Mouse (Mus musculus): ENCODE measurements around the gene Map2k3. TPM values are rescaled to one million over a fixed set of nuclear protein-coding genes. Genes with fewer than 3 reads are reported as not detected.
A peak's percentile ranks its signal among the peaks of the same experiment; 100 is the strongest.

Gene Map2k3
- polyA plus RNA-seq, 1 experiment from 2014 or later, result 66.4 TPM

DNA sequence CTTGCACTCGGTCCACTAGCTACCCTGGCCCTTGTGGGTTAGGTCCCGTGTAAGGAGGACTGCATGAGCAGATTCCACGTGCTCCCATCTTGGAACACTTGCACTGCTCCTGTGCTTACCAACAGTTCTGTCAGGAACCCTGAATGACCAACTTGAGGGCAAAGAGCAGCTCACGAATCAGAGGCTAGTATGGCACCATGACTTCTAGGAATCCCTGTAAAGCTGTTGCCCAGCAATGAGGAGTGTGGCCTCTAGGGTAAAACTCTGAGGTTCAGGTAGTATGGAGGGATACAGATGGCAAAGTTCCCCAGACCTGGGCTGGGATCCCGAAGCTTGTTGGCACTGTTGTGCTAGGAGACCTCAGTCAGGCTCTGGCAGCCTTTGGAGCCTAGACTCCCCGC is 28.2 kb upstream of the Map2k3 start:
- WGBS, result 87% methylated on average over 6 of the region's 6 CpGs
- no peak overlapping the region for H3K4me3 ChIP-seq (ENCODE audit: low read depth, low read length)
- H3K27ac ChIP-seq (replicated peaks; ENCODE audit: low read depth, low read length), result no peak overlapping the region
- ATAC-seq (ENCODE audit: insufficient number of reproducible peaks, low FRiP score, low TSS enrichment, low read depth) (no peak), DNase-seq (ENCODE audit: low spot score) (no peak)
- no peaks in the 10 kb centered on the region for H3K9me3 ChIP-seq (ENCODE audit: control insufficient read depth, low read length)
- H3K4me2 ChIP-seq (ENCODE audit: low read depth, severe bottlenecking), result no peak overlapping the region
- H3K36me3 ChIP-seq (ENCODE audit: control insufficient read depth, insufficient read depth, low read length), result no peaks in the 10 kb centered on the region; the same call in 1 of the 2 replicates
- H3K9ac ChIP-seq (ENCODE audit: low read length), result no peak overlapping the region
- 0 out of 2 replicates have a peak, but pooled peaks cover 4% of the 10 kb centered on the region for H3K4me1 ChIP-seq (ENCODE audit: control insufficient read depth, insufficient read depth, low read length)
- no peaks in the 10 kb centered on the region for H3K27me3 ChIP-seq (ENCODE audit: control insufficient read depth, insufficient read depth, low read length)

DNA sequence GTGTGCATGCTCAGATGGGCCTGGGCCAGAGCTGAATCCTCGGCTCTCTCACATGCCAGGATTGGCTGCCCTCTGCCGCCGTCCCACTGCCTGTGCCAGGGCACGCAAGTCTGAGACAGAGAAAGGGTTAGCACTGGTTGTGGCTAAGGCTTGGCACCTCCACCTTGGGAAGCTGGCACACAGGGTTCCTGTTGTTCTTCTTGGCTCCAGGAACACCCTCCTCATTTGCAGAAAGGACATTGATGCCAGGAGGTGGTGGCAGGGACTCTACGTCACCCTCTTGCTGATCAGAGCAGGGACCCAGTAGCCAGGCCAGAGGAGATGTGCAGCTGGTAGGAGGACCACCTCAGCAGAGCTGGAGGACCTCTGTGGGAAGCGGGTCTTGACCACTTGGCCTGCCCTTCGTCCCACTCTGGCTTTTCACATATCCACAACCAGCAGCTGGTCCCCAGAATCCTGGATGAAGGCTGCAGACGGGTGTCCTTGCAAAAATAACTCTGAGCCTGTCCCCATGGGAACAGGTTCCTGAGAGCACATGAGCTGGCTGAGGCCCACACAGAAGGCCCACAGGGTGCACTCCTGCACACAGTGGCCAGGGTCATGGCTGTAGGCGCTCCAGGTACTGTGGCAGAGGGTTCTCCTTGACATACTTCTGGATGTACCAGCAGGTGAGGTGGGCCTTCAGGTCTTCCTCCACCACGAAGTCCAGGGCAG is 26.3 kb upstream of the Map2k3 start:
- no peak for ATAC-seq (ENCODE audit: insufficient number of reproducible peaks, low FRiP score, low TSS enrichment, low read depth)
- Histone ChIP-seq H3K36me3 (ENCODE audit: control insufficient read depth, insufficient read depth, low read length) (no peaks in the 10 kb centered on the region; the same call in 1 of the 2 replicates), H3K4me2 (ENCODE audit: low read depth, severe bottlenecking) (no peak overlapping the region), H3K27me3 (ENCODE audit: control insufficient read depth, insufficient read depth, low read length) (no peaks in the 10 kb centered on the region), H3K9ac (ENCODE audit: low read length) (no peak overlapping the region), H3K9me3 (ENCODE audit: control insufficient read depth, low read length) (no peaks in the 10 kb centered on the region), H3K4me1 (ENCODE audit: control insufficient read depth, insufficient read depth, low read length) (0 out of 2 replicates have a peak, but pooled peaks cover 4% of the 10 kb centered on the region), H3K4me3 (ENCODE audit: low read depth, low read length) (no peak overlapping the region), H3K27ac (replicated peaks; ENCODE audit: low read depth, low read length) (no peak overlapping the region)
- DNase-seq (ENCODE audit: low spot score), result no peak
- 88% methylated on average over 10 of the region's 10 CpGs for WGBS

DNA sequence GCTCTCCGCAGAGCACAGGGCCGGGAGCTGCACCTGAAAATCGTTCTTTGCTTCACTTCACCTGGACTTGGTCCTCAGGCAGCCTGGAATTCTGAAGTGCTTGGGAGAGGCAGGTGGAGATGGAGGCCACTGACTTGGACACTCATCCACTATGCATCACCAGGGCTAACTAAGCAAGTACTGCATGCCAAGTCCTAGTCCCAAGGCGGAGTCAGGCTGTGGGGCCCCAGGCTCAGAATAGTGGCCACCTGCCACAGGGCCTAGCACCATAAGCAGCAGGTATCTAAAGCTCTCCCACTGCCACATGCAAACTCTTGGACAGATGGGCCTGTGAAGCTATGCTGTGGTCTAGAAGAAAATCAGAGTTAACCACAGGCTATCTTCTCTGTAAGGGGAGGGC is 25.4 kb upstream of the Map2k3 start:
- no peaks in the 10 kb centered on the region; the same call in 1 of the 2 replicates for H3K36me3 ChIP-seq (ENCODE audit: control insufficient read depth, insufficient read depth, low read length)
- H3K27ac ChIP-seq (replicated peaks; ENCODE audit: low read depth, low read length), result no peak overlapping the region
- DNase-seq (ENCODE audit: low spot score) (no peak), ATAC-seq (ENCODE audit: insufficient number of reproducible peaks, low FRiP score, low TSS enrichment, low read depth) (no peak)
- no peak overlapping the region for H3K4me3 ChIP-seq (ENCODE audit: low read depth, low read length)
- 0 out of 2 replicates have a peak, but pooled peaks cover 4% of the 10 kb centered on the region for H3K4me1 ChIP-seq (ENCODE audit: control insufficient read depth, insufficient read depth, low read length)
- no peaks in the 10 kb centered on the region for H3K27me3 ChIP-seq (ENCODE audit: control insufficient read depth, insufficient read depth, low read length)
- H3K9me3 ChIP-seq (ENCODE audit: control insufficient read depth, low read length), result no peaks in the 10 kb centered on the region
- H3K4me2 ChIP-seq (ENCODE audit: low read depth, severe bottlenecking), result no peak overlapping the region
- no peak overlapping the region for H3K9ac ChIP-seq (ENCODE audit: low read length)
- WGBS, result 89% methylated on average over 4 of the region's 4 CpGs

DNA sequence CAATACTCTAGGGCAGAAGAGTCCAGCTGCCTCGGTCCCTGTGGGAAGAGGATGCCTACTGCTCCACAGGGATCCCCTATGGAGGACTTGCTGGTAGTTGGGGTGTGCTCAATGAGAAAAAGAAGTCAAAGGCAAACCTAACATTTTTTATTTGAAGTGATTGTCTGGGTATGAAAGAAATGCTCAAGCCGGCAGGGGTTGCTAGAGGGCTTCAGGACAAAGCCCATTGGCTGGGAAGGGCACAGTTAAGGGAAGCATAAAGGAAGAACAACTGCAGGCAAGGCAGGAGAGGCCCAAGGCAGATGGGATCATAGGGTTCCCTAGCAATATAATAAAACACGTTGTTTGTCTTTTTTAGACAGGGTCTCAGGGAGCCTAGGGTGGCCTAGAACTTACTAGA is 23.8 kb upstream of the Map2k3 start:
- Histone ChIP-seq H3K27me3 (ENCODE audit: control insufficient read depth, insufficient read depth, low read length) (0 out of 2 replicates have a peak, but pooled peaks cover 3% of the 10 kb centered on the region), H3K9ac (ENCODE audit: low read length) (no peak overlapping the region), H3K4me2 (ENCODE audit: low read depth, severe bottlenecking) (no peak overlapping the region), H3K4me3 (ENCODE audit: low read depth, low read length) (no peak overlapping the region), H3K9me3 (ENCODE audit: control insufficient read depth, low read length) (no peaks in the 10 kb centered on the region), H3K27ac (replicated peaks; ENCODE audit: low read depth, low read length) (no peak overlapping the region), H3K36me3 (ENCODE audit: control insufficient read depth, insufficient read depth, low read length) (no peaks in the 10 kb centered on the region; the same call in 1 of the 2 replicates), H3K4me1 (ENCODE audit: control insufficient read depth, insufficient read depth, low read length) (no peaks in the 10 kb centered on the region)
- 72% methylated on average over 3 of the region's 3 CpGs for WGBS
- DNase-seq (ENCODE audit: low spot score), result no peak
- ATAC-seq (ENCODE audit: insufficient number of reproducible peaks, low FRiP score, low TSS enrichment, low read depth), result no peak

DNA sequence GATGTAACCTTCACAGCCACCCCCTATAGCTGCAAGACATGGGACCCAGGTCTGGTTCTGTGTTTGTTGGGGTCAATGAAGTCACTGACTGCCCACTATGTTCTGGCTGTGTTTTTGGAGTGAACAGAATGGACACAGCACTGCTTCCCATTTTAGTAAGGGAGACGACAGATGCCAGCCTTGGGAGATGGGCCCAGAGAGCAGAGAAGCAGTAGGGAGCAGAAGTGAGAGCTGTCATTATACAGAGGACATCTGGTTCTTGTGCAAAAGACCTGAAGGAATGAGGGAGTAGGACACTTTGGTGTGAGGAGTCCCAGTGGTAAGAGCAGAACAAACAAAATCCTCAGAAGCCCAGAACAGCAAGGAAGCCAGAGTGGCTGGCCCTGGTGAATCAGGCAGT is 22.2 kb upstream of the Map2k3 start:
- H3K9ac ChIP-seq (ENCODE audit: low read length), result no peak overlapping the region
- H3K27ac ChIP-seq (replicated peaks; ENCODE audit: low read depth, low read length), result no peak overlapping the region
- H3K4me2 ChIP-seq (ENCODE audit: low read depth, severe bottlenecking), result no peak overlapping the region
- 88% methylated on average over 1 of the region's 1 CpGs for WGBS
- peaks cover 6% of the 10 kb centered on the region; the same call in 1 of the 2 replicates for H3K4me1 ChIP-seq (ENCODE audit: control insufficient read depth, insufficient read depth, low read length)
- no peak for DNase-seq (ENCODE audit: low spot score)
- no peaks in the 10 kb centered on the region; the same call in 1 of the 2 replicates for H3K36me3 ChIP-seq (ENCODE audit: control insufficient read depth, insufficient read depth, low read length)
- no peak for ATAC-seq (ENCODE audit: insufficient number of reproducible peaks, low FRiP score, low TSS enrichment, low read depth)
- H3K27me3 ChIP-seq (ENCODE audit: control insufficient read depth, insufficient read depth, low read length), result 0 out of 2 replicates have a peak, but pooled peaks cover 3% of the 10 kb centered on the region
- no peak overlapping the region for H3K4me3 ChIP-seq (ENCODE audit: low read depth, low read length)
- H3K9me3 ChIP-seq (ENCODE audit: control insufficient read depth, low read length), result no peaks in the 10 kb centered on the region

DNA sequence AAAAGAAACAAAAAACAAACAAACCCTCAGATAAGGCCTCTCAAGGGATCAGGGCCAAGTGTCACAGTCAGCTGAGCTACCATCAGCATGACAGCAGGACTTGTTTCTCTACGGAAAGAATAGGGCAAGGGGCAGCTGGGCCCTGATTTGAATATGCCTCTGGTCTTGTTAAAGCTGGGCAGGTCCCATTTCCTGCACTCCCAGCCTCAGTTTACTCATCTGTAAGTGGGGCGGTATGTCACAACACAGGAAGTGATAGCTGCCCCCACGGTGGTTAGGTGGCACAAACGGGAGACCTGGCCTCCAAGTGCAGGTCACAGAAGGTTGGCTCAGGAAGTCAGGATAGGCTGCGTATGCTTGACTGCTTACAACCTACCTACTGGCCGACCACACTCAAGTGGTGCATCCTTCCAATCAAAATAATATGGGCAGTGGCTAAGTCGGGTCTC is 19.3 kb upstream of the Map2k3 start:
- Histone ChIP-seq H3K36me3 (ENCODE audit: control insufficient read depth, insufficient read depth, low read length) (no peaks in the 10 kb centered on the region), H3K4me2 (ENCODE audit: low read depth, severe bottlenecking) (peak overlapping the region; percentile 88), H3K9ac (ENCODE audit: low read length) (peak overlapping the region; percentile 79; the same call in 1 of the 2 replicates), H3K9me3 (ENCODE audit: control insufficient read depth, low read length) (no peaks in the 10 kb centered on the region), H3K27me3 (ENCODE audit: control insufficient read depth, insufficient read depth, low read length) (0 out of 2 replicates have a peak, but pooled peaks cover 3% of the 10 kb centered on the region), H3K4me1 (ENCODE audit: control insufficient read depth, insufficient read depth, low read length) (peaks cover 6% of the 10 kb centered on the region; the same call in 1 of the 2 replicates), H3K4me3 (ENCODE audit: low read depth, low read length) (peak overlapping the region; percentile 90), H3K27ac (replicated peaks; ENCODE audit: low read depth, low read length) (no peak overlapping the region)
- 42% methylated on average over 7 of the region's 7 CpGs for WGBS
- ATAC-seq (ENCODE audit: insufficient number of reproducible peaks, low FRiP score, low TSS enrichment, low read depth) (no peak), DNase-seq (ENCODE audit: low spot score) (no peak)

DNA sequence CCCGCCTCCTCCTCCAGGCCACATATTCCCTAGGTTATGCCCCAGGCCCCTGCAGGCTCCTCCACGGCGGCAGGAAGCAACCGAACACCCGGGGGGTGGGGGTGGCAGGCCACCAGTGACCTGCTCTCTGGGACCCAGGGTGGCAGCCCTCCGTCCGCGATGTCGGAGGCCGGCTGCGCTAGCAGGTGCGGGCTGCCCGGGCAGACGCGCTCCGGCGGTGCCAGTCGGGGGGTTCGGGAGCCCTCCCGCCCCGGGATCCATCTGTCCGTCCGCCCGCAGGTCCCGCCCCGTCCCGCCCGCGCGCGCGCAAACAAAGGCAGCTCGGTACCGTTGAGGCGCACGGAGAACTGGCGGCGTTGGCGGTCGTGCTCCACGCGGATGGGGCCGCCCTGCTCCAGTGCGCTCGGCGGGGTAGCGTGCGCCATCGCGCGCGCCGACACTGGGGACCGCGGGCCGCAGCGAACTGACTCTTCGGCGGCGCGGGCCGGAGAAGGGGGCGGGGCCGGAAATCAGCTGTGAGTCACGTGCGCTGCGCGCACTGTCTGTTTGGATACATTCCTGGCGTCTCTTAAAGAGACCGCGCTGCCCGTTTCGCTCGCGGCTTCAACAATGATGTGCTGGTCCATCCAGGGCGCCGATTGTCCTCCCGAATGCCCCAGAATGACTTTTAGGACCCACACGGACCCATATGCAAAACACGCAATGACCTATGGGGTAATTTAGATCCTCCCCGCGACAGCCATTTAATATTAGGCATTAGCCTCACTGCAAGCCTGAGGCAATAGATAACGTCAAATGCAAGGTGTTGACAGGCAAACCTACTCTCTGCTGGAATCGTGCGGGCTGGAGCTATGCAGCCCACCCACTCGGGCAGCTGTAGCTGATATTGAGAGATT is 18.3 kb upstream of the Map2k3 start:
- Histone ChIP-seq H3K27ac (replicated peaks; ENCODE audit: low read depth, low read length) (0 out of 2 replicates have a peak overlapping the region, but pooled peaks have one; percentile 18), H3K4me3 (ENCODE audit: low read depth, low read length) (peak overlapping the region; percentile 90), H3K4me1 (ENCODE audit: control insufficient read depth, insufficient read depth, low read length) (peaks cover 6% of the 10 kb centered on the region; the same call in 1 of the 2 replicates), H3K4me2 (ENCODE audit: low read depth, severe bottlenecking) (peak overlapping the region; percentile 88), H3K9ac (ENCODE audit: low read length) (peak overlapping the region; percentile 79), H3K27me3 (ENCODE audit: control insufficient read depth, insufficient read depth, low read length) (0 out of 2 replicates have a peak, but pooled peaks cover 3% of the 10 kb centered on the region), H3K36me3 (ENCODE audit: control insufficient read depth, insufficient read depth, low read length) (no peaks in the 10 kb centered on the region), H3K9me3 (ENCODE audit: control insufficient read depth, low read length) (no peaks in the 10 kb centered on the region)
- under 1% methylated on average over 85 of the region's 86 CpGs for WGBS
- ATAC-seq (ENCODE audit: insufficient number of reproducible peaks, low FRiP score, low TSS enrichment, low read depth) (peak; percentile 81), DNase-seq (ENCODE audit: low spot score) (peak; percentile 94)

DNA sequence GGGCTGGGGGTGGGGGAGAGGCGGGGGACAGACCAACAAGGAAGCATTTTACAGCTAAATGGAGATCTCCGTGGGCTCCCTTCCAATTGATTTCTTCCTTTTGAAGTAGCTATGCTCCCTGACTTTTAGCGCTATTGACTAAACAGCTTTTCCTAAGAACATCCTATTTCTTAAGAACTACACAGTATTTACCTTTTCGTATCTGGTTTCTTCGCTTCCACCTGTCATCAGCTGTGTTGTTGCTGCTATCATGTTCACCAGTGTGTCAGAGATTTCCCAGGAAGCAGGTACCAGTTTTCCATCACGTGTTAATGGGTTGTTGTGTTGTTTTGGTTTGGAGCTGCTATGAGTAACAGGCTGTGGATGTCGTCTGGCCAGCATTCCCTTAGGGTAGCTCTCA is 17.3 kb upstream of the Map2k3 start, which contains the start of gene Natd1:
TSS of gene Natd1 (minus strand) at position 260 of the 400 bp plus-strand sequence.
- Histone ChIP-seq H3K4me2 (ENCODE audit: low read depth, severe bottlenecking) (peak within 1 kb of the TSS; percentile 88), H3K4me1 (ENCODE audit: control insufficient read depth, insufficient read depth, low read length) (peaks cover 6% of the 10 kb centered on the region; the same call in 1 of the 2 replicates), H3K9ac (ENCODE audit: low read length) (peak within 1 kb of the TSS; percentile 79), H3K9me3 (ENCODE audit: control insufficient read depth, low read length) (no peaks in the 10 kb centered on the region), H3K36me3 (ENCODE audit: control insufficient read depth, insufficient read depth, low read length) (no peaks in the 10 kb centered on the region), H3K27ac (replicated peaks; ENCODE audit: low read depth, low read length) (0 out of 2 replicates have a peak within 1 kb of the TSS, but pooled peaks have one; percentile 18), H3K27me3 (ENCODE audit: control insufficient read depth, insufficient read depth, low read length) (0 out of 2 replicates have a peak, but pooled peaks cover 3% of the 10 kb centered on the region), H3K4me3 (ENCODE audit: low read depth, low read length) (peak within 1 kb of the TSS; percentile 90)
- ATAC-seq (ENCODE audit: insufficient number of reproducible peaks, low FRiP score, low TSS enrichment, low read depth), result no peak
- WGBS, result 34% methylated on average over 7 of the region's 7 CpGs
- DNase-seq (ENCODE audit: low spot score), result no peak
